Mouse (Mus musculus) adrenal gland, postnatal 10 days (tissue): ENCODE measurements around the gene Trpv2. TPM values are rescaled to one million over a fixed set of nuclear protein-coding genes. Genes with fewer than 3 reads are reported as not detected.

Source experiments
- DNase-seq: peaks from one replicate; pipeline ENCODE4 v3.0.0; 2021; ENCODE audit warnings: mixed read lengths
- total RNA-seq, 2 experiments: library from RNA; stranded (reverse); gene quantifications; 2 replicates each; pipeline ENCODE4 v1.2.3; 2021

Gene Trpv2
- total RNA-seq, 2 experiments from 2014 or later = 5.0 to 5.6 TPM

DNA sequence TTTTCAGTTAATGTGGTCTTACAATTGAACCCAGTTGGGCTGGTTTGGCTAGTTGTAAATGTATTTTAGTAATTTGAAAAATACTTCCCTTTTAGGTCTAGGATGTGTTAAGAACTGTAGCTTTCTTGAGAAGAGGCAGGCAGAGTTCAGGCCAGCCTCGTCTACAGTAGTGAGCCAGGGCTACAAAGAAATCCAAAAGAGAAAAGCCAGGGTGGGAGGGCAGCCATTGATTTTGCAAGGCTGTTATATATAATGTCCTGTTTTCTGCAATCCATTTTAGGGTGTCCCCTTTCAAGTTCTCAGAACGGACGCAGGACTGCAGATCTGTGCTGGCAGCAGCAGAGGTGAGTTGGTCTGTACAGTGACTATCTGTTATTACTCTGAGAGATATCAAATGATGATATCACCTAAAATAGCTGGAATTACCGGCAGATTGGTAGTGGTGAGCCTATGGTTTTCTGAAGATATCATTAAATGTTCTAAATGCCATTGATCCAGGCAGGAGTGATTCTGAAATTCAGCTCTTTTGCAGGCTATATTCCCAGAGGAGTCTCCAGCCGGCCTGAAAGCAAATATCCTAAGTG is 29.9 kb downstream of the Trpv2 start:
- DNase-seq = no peak

DNA sequence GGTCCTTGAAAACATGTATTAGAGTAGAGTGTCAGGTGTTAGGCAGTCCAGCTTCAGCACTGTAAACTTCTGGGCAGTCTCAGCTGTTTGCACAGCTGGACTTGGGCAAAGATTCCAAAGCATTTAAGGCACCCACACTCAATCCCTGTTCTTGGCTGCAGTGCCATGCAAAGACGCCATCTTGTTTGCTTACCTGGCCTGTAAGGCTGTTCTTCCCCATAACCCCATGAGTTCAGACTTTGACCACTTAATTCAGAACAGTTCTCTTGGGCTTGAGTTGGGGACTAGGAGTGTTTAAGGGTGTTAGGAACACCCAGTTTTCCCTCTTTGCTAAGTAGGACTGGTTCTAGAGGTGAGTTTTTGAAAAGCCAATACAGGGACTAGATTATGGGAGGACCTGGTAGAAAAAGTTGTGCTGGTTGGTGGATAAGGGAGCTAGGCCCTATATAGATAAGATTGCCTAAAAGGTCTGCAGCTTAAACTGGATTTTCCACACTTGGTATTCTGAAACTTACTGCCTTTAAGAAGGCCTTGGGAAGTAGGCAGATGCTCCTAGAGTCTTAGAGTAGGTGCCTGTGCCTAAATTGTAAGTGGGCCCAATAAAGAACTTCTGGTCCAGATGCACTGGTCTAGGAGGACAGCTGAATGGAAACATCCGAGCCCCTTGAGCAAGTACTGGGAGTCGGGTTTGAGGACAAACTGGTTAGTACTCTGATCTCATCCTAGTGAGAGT is 30.8 kb downstream of the Trpv2 start:
- DNase-seq = no peak

DNA sequence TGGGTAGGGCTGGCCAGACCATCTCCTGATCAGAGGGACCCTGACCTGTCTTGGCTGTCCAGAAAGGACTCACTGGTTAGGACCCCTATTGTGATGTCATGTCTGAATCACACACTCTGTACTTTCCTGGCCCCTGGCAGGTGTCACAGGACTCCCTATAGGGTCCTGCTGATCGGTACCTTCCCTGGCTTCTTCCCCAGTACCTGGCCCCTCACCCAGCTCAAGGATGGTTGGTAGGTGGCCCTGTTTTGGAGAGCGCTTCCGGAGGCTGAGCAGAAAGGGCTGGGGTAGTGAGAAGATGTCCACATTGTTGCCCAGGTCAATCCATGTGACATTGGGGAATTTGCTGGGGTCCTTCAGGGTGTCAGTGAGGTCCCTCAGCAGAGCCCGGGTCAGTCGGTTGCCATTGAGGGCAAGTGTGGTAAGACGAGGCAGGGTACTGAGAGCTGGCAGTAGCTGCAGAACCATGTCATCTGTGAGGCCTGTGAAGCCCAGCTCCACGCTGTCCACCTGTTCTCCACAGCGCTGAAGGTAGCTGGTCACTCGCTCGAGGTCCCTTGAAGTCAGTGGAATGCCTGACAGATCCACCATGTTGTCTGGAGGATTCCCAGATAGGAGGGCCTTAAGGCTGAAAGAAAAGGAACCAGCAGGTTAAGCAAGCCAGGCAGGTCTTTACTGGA is 31.5 kb downstream of the Trpv2 start:
- DNase-seq = no peak

DNA sequence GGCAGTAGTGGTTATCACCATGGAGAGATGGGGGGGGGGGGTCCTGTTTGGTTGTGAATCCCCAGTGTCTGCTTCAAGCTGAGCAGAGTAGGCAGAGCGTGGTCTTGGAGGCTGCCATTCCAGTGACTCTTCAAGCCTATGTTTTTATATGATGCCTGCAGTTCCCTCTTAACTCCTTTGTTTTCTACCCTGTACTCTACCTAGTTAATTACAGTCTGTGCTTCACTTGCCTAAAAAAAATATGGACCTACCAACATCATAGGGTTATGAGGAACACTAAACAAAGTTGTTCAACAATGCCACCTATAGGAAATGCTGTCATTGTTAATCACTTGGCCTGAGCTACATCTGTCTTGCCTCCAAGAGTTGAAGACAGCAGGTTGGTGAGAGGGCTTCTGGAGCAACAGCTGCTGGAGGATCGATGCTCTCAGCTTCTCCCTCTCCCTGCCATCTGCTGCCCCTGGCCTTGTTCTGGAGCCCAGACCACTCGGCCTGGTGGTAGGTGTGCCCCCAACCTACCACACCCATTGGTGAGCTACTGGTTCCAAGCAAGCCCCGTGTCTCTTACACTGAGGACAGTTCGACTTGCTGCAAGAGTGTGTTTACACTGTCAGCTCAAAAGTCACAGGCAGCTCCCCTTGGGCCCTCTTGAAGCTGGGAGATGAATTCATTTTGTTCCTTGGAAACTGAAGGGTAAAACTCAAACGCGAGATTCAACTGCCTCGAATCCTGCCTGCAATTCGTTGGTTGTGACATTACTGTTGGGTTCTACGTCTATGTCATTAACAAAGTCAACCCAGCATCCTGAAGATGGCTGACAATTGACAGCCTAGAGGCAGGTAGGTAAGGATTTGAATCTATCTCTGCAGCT is 32.2 kb downstream of the Trpv2 start:
- no peak for DNase-seq

DNA sequence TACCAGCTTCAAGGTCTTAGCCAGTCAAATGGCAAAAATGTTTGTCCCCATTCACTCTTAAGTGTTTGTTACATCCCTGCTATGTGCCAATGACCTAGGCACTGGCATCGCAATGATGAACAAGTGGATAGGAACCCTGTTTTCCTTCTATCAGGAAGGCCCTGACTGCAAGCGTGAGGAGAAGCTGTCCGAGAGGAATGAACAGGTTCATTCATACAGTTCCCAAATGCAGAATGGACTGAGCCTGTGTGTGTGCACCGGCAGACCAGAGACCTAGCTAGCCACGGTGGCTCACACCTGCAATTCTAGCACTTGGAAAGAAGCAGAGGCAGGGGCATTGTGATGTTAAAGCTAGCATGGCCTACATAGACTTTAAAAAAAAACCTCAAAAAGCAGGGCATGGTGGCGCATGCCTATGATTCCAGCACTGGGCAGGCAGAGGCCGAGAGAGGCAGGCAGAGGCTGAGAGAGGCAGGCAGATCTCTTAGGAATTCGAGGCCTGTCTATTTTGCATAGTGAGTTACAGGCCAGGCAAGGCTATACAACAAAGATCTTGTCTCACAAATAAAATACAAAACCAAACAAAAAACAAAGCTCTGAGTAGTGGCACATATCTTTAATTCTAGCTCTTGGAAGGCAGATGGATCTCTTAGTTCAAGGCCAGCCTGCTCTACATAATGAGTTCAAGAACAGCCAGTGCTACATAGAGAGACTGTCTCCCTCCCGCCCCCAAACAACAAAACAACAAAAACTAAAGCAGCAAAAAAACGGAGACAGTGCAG is 33.1 kb downstream of the Trpv2 start:
- DNase-seq = no peak

DNA sequence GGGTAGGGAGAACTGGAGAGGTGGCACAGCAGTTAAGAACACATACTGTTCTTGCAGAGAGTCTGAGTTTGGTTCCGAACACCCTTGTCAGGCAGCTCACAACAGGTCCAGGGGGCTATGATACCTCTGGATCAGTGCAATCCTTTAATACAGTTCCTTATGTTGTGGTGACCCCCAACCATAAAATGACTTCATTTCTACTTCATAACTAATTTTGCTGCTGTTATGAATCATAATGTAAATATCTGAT is 33.6 kb downstream of the Trpv2 start:
- DNase-seq = no peak

DNA sequence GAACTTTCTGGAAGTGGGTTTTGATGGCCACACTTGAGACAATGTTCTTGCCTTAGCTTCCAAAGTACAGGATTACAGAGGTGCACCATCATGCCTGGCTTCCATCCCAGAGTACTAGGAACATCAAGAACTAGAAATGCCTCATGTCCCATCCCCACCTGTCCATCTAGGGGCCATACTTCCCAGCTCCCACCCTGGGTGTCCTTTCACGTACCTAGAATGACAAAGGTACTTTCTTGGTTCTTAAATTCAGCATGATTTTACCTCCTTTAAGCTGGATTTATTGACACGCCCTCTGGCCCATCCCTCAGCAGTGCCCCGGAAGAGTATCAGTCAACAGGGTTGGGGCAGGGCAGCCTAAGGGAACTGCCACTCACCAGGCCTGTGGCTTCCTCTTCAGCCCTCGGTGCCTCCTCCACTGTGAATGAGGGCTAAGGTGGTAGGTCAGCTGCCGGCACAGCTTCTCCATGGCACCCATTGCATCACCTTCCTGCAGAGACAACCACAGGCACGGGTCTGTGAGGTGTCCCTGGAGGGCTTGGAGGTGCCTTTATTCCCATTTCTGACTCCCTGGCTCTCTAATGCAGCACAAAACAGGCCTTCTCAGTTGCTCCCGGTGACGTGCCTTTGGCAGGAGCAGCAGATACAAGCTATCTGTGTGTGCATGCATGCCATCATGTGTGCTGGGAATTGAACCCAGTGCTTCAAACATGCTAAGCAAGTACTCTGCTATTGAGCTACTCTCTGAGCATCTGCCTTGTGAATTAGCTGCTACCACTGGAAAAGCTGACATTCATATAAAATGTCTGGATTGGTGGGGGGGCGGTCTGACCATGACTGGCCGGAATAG is 34.8 kb downstream of the Trpv2 start:
- no peak for DNase-seq

DNA sequence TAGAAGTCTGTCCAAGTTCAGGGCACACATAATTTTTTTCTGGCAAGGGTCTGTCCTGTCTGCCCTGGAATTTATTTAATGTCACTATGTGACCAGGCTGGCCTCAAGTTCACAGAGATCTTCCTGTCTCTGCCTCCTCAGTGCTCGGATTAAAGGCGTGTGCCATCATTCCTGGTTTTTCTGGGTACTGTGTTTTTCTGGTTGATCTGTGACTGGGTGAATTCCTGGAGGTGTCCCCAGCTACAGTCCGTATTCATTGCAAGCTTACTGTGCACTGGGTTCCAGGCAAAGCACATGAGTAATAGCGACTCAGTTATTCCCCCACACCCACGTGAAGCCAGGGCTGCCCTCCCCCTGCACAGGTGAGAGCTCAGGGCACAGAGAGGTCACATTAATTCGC is 36.0 kb downstream of the Trpv2 start:
- DNase-seq = no peak

DNA sequence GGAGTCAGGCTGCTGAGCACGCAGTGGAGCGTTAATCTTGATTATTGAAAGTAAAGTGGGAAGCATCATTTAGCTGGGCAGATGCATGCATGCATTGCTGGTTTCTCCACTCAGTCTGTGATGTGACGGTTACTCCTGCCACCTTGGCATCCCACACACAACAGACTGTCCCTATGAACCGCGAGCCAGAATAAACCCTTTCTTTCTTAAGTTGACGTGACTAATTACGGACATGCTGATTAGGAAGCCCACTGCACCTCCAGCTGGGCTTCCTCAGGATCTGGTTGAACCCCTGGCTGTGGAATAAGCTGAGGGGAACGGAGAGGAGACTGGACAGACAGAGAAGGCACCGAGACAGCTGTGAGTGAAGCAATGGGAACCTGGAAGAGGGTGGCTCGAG is 38.3 kb downstream of the Trpv2 start:
- no peak for DNase-seq

DNA sequence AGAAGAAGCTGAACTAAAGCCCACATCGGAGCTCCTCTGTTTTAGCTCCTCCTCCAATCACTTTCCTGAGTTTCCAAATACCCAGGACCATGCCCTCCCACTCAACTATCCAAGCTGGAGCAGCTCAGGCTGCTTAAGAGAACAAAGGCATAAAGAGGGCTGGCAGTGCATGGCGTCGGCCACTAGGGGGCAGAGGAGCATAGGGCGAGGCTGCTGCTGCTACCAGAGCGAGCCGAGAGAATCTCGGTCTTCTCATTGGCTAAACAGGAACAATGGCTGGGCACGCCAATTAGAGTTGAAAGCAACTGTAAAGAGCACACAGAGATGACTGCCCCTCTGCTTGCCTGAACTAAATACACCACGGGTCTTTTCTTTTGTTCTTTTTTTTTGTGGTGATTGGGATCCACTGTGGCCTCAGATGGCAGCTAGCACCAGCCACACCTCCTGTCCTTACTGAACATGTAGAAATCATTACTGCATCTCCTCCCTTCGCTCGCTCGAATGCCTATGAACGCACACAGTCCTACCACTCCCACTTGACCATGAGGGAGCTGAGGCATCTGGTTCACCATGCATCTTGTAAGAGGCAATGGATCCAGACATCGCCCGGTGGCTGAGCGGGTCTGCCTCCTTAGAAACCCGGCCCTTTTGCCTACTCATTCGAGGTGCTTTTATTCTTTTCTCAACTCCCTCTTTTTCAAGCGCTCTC is 39.5 kb downstream of the Trpv2 start:
- peak; percentile 95 for DNase-seq

DNA sequence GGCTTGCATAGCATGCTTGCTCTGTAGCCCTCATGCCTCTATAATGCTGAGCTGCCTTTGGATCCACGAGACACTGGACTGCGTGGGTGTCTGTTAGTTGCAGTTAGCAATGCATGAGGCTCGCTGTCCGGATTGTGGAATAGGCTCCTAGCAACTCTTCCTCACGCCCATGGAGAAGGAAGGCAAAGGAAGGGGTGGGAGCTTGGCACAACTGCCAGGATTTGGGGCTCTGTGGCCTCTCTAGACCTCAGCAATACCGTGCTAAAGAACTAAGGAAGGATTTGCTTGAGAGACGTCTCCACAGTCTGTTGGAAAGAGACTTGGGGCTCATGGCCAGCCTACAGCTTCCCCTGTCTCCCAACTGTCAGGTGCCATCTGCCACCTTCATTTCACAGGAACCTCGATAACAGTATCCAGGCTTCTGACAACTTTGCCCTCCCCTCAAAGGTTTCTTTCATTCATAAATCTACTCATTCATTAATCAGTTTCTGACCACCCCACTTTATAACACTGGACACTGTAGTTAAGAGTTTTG is 40.7 kb downstream of the Trpv2 start:
- DNase-seq = no peak

DNA sequence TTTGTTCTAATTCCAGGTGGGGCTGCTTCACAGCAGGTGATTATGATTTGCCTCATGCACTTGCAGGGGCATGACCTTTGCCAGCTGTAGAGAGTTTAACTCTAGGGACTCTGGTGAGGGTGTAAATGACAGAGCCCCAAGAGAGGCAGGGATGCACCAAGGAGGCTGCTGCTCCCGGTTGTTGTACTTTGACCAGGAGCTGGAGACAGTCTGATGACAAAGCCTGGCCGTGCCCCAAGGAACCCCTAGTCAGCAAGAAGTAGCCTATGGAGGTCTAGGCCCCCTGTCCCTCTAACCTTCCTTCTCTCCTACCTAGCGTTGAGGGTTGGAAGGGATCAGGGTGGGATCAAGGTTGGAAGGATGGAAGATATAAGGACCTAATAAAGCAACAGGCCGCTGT is 41.2 kb downstream of the Trpv2 start:
- DNase-seq = no peak

DNA sequence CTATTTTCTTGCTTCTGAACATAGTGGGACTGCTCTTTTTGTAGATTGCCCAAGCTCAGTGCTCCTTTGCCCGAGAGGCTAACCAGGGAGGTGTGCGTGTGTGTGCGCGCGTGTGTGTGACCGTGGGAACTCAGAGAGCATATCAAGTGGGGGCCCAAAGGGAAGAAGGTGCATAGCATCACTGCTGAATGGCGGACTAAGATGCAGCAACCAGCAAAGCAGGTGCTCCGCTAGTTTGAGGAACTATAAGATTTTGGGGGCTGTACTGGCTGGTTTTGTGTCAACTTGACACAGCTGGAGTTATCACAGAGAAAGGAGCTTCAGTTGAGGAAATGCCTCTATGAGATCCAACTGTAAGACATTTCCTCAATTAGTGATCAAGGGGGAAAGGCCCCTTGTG is 46.8 kb downstream of the Trpv2 start:
- DNase-seq = no peak

DNA sequence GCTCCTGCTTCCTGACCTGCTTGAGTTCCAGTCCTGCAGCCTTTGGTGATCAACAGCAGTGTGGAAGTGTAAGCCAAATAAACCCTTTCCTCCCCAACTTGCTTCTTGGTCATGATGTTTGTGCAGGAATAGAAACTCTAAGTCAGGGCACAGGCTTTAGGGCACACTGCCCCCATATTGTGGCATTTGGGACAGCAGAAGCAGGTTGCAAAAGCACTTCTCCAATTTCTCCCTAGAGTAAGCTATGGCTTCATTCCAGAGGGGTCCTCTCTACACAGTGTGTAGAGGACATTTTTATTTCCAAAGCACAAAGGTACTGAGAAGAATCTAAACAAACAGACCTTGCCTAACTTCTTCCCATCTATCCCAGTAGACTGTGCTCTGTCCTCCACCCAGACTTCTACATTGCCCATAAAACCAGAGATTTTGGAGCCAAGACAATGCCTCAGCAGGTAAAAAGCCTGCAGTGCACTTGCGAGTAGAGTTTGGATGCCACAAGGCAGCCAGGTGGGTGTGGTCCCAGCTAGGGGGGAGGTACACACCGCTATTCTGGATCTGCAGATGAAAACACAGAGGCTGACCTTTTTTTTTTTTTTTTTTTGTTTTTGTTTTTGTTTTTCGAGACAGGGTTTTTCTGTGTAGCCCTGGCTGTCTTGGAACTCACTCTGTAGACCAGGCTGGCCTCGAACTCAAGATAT is 47.4 kb downstream of the Trpv2 start:
- DNase-seq = no peak

DNA sequence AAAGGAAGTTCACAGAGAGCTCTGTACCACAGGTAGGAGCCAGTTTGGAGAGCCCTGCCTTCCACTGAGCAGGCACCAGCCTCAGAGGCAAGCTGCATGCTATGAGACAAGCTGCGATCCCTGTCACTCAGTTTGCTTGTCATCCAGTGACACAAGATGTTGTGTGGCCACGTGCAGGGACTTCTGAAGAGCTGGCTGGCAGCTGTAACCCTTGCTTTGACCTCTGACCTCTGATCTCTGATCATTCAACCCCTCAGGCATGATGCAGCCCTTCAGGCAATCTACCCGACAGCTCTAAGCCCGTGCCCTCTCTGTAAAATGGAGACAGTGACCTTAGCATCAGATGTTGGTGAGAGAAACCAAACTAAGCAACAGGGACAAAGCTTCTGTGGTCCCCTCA is 48.6 kb downstream of the Trpv2 start:
- no peak for DNase-seq

DNA sequence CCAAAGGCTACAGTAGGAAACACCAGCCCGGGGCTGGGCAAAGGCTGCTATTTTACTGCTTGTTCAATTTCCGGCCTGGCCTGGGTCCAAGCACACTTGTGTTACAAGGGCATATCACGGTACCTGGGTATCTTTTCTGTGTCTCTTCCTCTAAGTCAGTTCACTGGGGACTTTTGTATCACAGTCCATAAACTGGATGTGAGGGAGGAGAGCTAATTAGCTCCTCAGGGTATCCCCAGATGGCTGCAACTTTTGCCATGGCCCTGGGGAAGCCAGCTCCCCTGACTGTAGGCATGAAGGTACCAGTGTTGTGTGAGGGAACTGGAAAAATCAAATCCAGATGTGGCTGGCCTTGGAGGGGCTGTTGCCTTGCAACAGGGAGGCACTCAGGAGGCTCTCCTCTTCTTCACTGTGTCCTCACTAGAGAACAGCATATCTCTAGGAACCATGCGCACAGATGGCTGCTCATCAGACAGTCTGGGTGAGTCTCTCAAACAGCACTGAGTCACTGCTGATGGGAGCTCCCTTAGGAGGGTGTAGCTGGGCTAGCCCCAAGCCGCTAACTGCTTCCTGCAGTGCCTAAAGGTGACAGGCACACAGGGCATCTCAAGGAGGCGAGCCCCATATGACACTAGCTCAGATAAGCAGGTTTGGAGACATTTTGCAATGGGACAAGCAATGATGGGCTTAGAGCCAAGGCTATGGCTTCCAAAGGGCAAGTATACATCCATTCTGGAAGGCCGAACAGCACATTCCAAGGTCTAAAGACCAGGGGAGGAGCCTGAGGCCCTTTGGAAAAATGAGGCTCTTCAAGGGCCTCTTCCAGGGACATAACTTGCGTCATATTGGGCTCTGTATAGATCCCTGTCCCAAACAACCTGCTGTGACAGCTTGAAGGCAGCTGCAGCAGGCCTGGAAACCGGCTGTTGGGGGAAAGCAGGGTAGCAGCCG is 50.3 kb downstream of the Trpv2 start:
- peak; percentile 74 for DNase-seq

DNA sequence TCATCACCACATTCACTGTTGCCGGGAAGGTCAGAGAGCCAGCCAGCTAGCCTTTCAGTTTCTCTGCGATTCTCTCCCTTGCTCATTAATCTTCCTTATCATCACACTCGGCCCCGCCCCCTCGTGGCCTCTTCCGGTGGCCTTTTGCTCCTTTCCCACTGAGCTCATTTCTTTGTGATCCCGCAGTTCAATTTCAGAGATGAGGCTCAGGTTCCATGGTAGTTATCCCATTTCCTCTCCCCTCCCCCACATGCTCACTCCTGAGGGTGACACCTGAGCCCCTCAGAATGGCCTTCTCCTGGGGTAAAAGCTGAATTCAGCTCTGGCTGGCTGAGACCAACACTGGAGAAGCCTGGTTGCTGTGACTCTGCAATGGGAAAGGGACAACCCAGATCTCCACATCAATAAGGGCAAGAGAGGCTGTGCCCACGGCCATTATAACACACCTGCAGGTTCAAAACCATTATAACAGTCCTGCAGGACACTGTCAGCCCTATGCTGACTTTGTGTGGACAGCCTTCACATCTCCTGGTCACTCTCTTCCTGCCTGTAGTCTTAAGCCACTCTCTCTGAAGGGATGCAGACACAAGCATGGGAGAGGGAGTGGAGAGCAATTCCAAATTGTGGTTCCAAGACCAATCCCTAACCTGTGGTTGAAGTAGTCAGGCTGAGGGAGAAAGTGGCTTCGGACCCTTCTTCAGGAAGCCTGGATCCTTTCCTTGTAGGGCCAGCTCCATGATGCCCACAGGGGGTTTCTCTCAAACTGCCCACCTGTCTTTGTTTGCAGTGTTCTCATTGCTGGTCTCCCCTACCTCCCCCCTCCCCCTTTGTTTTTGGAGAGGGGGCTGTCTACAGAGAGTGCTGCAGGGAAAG is 55.3 kb downstream of the Trpv2 start:
- peak; percentile 81 for DNase-seq
